Mouse (Mus musculus): ENCODE results near the gene Olfr896-ps1. TPM values are rescaled to one million over a fixed set of nuclear protein-coding genes. Genes with fewer than 3 reads are reported as not detected.

The Olfr896-ps1 gene
- polyA plus RNA-seq (2016; fragmentation: Nextera tagmentation; extraction: Ambion mirVana): not detected in 2 replicates

DNA sequence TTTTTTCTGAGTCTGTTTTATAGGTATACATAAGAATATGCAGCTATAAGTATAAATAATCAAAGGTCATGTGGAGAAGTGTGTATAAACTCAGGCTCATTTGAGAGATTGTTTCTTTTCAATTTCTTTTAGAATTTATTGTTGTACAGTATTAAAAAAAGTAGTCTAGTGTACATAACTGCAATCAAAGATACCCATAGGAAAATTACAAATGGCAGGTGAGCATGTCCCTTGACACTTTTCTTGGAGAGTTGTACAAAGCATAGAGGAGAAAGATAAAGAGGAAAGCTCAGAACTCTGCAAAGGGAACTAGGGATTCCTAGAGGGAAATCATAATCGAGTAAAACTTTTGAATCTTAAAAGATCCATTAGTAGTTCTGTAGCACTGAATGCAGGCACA lies at the start of gene Olfr896-ps1:
Olfr896-ps1 (plus strand) TSS at position 301 of the 400 bp plus-strand sequence.
- H3K4me1 ChIP-seq: no peaks in the 10 kb centered on the region
- WGBS: 72% methylated on average over 1 of the region's 1 CpGs

DNA sequence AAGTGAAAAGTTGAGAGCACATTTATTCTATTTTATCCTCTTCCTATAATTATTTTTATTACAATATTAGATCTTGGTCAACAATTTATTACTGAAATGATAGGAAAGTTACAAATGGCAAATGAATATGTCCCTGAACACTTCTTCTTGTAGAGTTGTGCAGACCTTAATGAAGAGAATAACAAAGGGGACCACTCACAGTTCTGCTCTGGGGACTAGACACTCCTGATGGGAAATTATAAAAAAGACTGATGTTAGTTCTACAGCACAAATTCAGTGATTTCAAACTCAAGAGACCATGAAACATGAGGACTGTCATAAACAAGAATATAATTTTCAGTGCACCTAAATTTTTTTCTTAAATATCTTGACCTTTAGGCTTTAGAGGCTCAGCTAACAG lies 38.4 kb upstream of the Olfr896-ps1 start, which contains the start of gene Olfr143:
Olfr143 (plus strand) TSS at position 301 of the 400 bp plus-strand sequence.
- Histone ChIP-seq H3K36me3 (no peaks in the 10 kb centered on the region), H3K27me3 (ENCODE audit: insufficient read depth, poor library complexity, severe bottlenecking) (no peaks in the 10 kb centered on the region)
- DNase-seq (ENCODE audit: low spot score): no peak

More for the DNA sequence above, at the start of gene Olfr896-ps1:
- Histone ChIP-seq H3K4me3 (no peak within 1 kb of the TSS), H3K27ac (no peak within 1 kb of the TSS), H3K36me3 (no peaks in the 10 kb centered on the region), H3K9me3 (no peaks in the 10 kb centered on the region), H3K27me3 (ENCODE audit: insufficient read depth, poor library complexity, severe bottlenecking) (no peaks in the 10 kb centered on the region)
- no peak for DNase-seq (ENCODE audit: low spot score)

DNA sequence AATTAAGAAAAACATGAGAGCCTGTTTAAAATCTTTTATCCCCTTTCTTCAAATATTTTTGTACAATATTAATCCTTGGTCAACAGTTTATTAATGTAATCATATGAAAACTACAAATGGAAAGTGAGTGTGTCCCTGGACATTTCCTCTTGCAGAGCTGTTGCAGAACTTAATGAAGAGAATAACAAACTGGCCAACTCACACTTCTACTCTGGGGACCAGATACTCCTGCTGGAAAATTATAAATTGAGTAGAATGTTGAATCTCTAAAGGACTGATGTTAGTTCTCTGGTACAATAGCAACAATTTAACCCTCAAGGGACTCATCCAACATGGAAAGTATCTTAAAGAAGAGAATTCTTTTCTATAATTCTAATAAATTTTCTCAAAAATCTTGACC lies 23.4 kb upstream of the Olfr896-ps1 start, which contains the start of gene Olfr895:
Olfr895 (plus strand) TSS at position 301 of the 400 bp plus-strand sequence.
- no peak for DNase-seq (ENCODE audit: low spot score)
- Histone ChIP-seq H3K27ac (no peak within 1 kb of the TSS), H3K27me3 (ENCODE audit: insufficient read depth, poor library complexity, severe bottlenecking) (no peaks in the 10 kb centered on the region), H3K4me3 (no peak within 1 kb of the TSS), H3K4me1 (no peaks in the 10 kb centered on the region), H3K9me3 (no peaks in the 10 kb centered on the region), H3K36me3 (no peaks in the 10 kb centered on the region)

More for the DNA sequence above, 38.4 kb upstream of the Olfr896-ps1 start, which contains the start of gene Olfr143:
- Histone ChIP-seq H3K4me1 (no peaks in the 10 kb centered on the region), H3K27ac (no peak within 1 kb of the TSS), H3K4me3 (no peak within 1 kb of the TSS), H3K9me3 (no peaks in the 10 kb centered on the region)

DNA sequence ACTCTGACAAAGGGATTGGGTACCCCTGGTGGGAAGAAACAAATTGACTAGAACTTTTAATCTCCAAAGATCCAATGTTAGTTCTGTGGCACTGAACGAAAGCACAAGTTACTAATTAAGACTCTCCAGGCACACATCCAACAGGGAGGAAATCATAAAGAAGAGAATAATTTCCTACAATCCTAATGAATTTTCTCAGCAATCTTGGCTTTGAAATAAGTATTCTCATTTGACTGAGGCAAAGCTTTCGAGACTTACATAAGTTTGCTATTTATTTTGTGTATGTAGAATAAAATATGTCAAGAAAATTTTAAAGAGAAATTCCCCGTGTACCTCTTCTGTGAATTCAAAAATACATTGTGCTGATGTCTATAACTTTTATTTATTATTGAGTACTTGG lies 37.9 kb downstream of the Olfr896-ps1 start, which contains the start of gene Olfr25:
Olfr25 (plus strand) TSS at position 301 of the 400 bp plus-strand sequence.
- Histone ChIP-seq H3K9me3 (no peaks in the 10 kb centered on the region), H3K27me3 (ENCODE audit: insufficient read depth, poor library complexity, severe bottlenecking) (no peaks in the 10 kb centered on the region), H3K36me3 (no peaks in the 10 kb centered on the region), H3K4me3 (no peak within 1 kb of the TSS), H3K4me1 (no peaks in the 10 kb centered on the region), H3K27ac (no peak within 1 kb of the TSS)
- 72% methylated on average over 3 of the region's 3 CpGs for WGBS
- no peak for DNase-seq (ENCODE audit: low spot score)

Other genes starting within 250 kb of the Olfr896-ps1 start
- not detected in 2 replicates for gene Olfr884, start 244.6 kb upstream of the Olfr896-ps1 start, polyA plus RNA-seq (2016; fragmentation: Nextera tagmentation; extraction: Ambion mirVana)
- not detected in 2 replicates for gene Olfr885, start 229.8 kb upstream of the Olfr896-ps1 start, polyA plus RNA-seq (2016; fragmentation: Nextera tagmentation; extraction: Ambion mirVana)
- gene Olfr887, start 207.0 kb upstream of the Olfr896-ps1 start, polyA plus RNA-seq (2016; fragmentation: Nextera tagmentation; extraction: Ambion mirVana): not detected in 2 replicates
- gene Olfr888, start 183.0 kb upstream of the Olfr896-ps1 start, polyA plus RNA-seq (2016; fragmentation: Nextera tagmentation; extraction: Ambion mirVana): not detected in 2 replicates
- 0.05 and 0.19 TPM in 2 replicates for gene Olfr889, start 175.9 kb upstream of the Olfr896-ps1 start, polyA plus RNA-seq (2016; fragmentation: Nextera tagmentation; extraction: Ambion mirVana)
- gene Olfr890, start 148.6 kb upstream of the Olfr896-ps1 start, polyA plus RNA-seq (2016; fragmentation: Nextera tagmentation; extraction: Ambion mirVana): not detected in 2 replicates
- gene Olfr891, start 110.3 kb upstream of the Olfr896-ps1 start, polyA plus RNA-seq (2016; fragmentation: Nextera tagmentation; extraction: Ambion mirVana): not detected in 2 replicates
- not detected in 2 replicates for gene Olfr893, start 82.7 kb upstream of the Olfr896-ps1 start, polyA plus RNA-seq (2016; fragmentation: Nextera tagmentation; extraction: Ambion mirVana)
- gene Olfr894, start 73.1 kb upstream of the Olfr896-ps1 start, polyA plus RNA-seq (2016; fragmentation: Nextera tagmentation; extraction: Ambion mirVana): not detected in 2 replicates
- gene Olfr143, start 38.3 kb upstream of the Olfr896-ps1 start, polyA plus RNA-seq (2016; fragmentation: Nextera tagmentation; extraction: Ambion mirVana): not detected in 2 replicates
- not detected in 2 replicates for gene Olfr895, start 23.3 kb upstream of the Olfr896-ps1 start, polyA plus RNA-seq (2016; fragmentation: Nextera tagmentation; extraction: Ambion mirVana)
- not detected in 2 replicates for gene Olfr25, start 38.0 kb downstream of the Olfr896-ps1 start, polyA plus RNA-seq (2016; fragmentation: Nextera tagmentation; extraction: Ambion mirVana)
- gene Olfr898, start 57.3 kb downstream of the Olfr896-ps1 start, polyA plus RNA-seq (2016; fragmentation: Nextera tagmentation; extraction: Ambion mirVana): not detected in 2 replicates
- gene Olfr250, start 75.8 kb downstream of the Olfr896-ps1 start, polyA plus RNA-seq (2016; fragmentation: Nextera tagmentation; extraction: Ambion mirVana): not detected in 2 replicates
- not detected in 2 replicates for gene Olfr251, start 86.0 kb downstream of the Olfr896-ps1 start, polyA plus RNA-seq (2016; fragmentation: Nextera tagmentation; extraction: Ambion mirVana)
- gene Olfr147, start 110.6 kb downstream of the Olfr896-ps1 start, polyA plus RNA-seq (2016; fragmentation: Nextera tagmentation; extraction: Ambion mirVana): not detected in 2 replicates
- gene Olfr901, start 138.3 kb downstream of the Olfr896-ps1 start, polyA plus RNA-seq (2016; fragmentation: Nextera tagmentation; extraction: Ambion mirVana): not detected in 2 replicates
- not detected in 2 replicates for gene Olfr902, start 156.5 kb downstream of the Olfr896-ps1 start, polyA plus RNA-seq (2016; fragmentation: Nextera tagmentation; extraction: Ambion mirVana)
- gene Olfr904, start 172.0 kb downstream of the Olfr896-ps1 start, polyA plus RNA-seq (2016; fragmentation: Nextera tagmentation; extraction: Ambion mirVana): not detected in 2 replicates
- not detected in 2 replicates for gene Olfr905, start 180.0 kb downstream of the Olfr896-ps1 start, polyA plus RNA-seq (2016; fragmentation: Nextera tagmentation; extraction: Ambion mirVana)
- gene Olfr906, start 196.0 kb downstream of the Olfr896-ps1 start, polyA plus RNA-seq (2016; fragmentation: Nextera tagmentation; extraction: Ambion mirVana): not detected in 2 replicates
- gene Olfr907, start 204.7 kb downstream of the Olfr896-ps1 start, polyA plus RNA-seq (2016; fragmentation: Nextera tagmentation; extraction: Ambion mirVana): not detected in 2 replicates
- gene Olfr911-ps1, start 230.5 kb downstream of the Olfr896-ps1 start, polyA plus RNA-seq (2016; fragmentation: Nextera tagmentation; extraction: Ambion mirVana): not detected in 2 replicates
- gene Olfr910, start 246.7 kb downstream of the Olfr896-ps1 start, polyA plus RNA-seq (2016; fragmentation: Nextera tagmentation; extraction: Ambion mirVana): not detected in 2 replicates

Data from heart, embryonic 10.5 days (tissue).